Mouse (Mus musculus): ENCODE results near the gene Maml2.

DNA sequence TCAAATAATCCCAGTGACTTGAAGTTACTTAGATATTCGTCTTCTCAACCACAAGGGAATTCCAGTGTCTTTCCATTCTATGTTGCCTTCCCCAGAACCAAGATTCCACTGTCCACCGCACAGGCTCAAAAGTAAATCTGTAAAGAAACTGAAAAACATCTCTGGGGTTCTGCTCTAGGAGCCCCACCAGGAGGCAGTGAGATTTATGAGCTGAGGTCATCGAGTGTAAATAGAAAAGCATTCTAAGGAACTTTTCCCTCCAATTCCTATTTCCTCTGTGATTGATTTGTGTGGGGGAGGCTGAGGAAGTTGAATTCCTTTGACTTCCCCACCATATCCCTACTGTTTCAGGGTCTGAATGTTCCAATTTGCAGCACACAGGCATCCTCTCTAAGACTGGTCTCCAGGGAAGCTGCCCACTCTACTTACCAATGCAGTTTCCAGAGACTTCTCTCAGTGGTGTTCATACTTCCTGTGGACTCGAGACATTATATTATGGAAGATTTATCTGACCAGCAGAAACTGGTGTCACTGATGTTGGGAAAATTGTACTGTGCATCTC, 261.1 kb downstream of the Maml2 start:
- TF ChIP-seq CTCF (IDR thresholded peaks at IDR 0.05; ENCODE audit: low read depth) (no peak), EP300 (IDR thresholded peaks at IDR 0.05; ENCODE audit: low read depth) (no peak)
